Mouse (Mus musculus) liver, embryonic 14.5 days (tissue): Measurements from ENCODE around the gene Gimap3. TPM values are rescaled to one million over a fixed set of nuclear protein-coding genes. Genes with fewer than 3 reads are reported as not detected.
A peak's percentile ranks its signal among the peaks of the same experiment; 100 is the strongest.

Experiments used
- ATAC-seq: fragments of 200-750 bp; cut with Nextera tagmentation; 2 replicates; pipeline ENCODE4 v1.8.0; 2017; ENCODE audit warnings: moderate number of reproducible peaks, mild to moderate bottlenecking, moderate library complexity; ENCODE audit not compliant: insufficient read depth
- DNase-seq, 3 experiments: peaks; one replicate each; pipeline ENCODE4 v3.0.0-alpha.2; 2012 to 2013; ENCODE audit warnings: low read depth in 3 of 3, low spot score in 3 of 3
- H3K27ac ChIP-seq: fragments of 300-500 bp; sonication (generic); 2 replicates; pipeline ENCODE4 v1.5.1; 2014; ENCODE audit warnings: moderate library complexity, mild to moderate bottlenecking, control low read depth, inconsistent platforms
- H3K27me3 ChIP-seq: fragments of 300-500 bp; sonication (generic); 2 replicates; pipeline ENCODE4 v1.6.1; 2014; ENCODE audit warnings: mild to moderate bottlenecking, low read length, moderate library complexity; ENCODE audit not compliant: control insufficient read depth, insufficient read depth
- H3K36me3 ChIP-seq: fragments of 300-500 bp; sonication (generic); replicated peaks from 2 replicates; pipeline ENCODE4 v1.6.1; 2014; ENCODE audit warnings: low read depth; ENCODE audit not compliant: control insufficient read depth, insufficient read depth
- H3K4me1 ChIP-seq, 2 experiments: fragments of 200-500 bp in 1 of 2; fragments of 300-500 bp in 1 of 2; sonication (generic) in 1 of 2; replicated peaks; 2 replicates each; pipeline ENCODE4 v1.6.1; 2012 to 2014; ENCODE audit warnings: antibody characterized with exemption in 1 of 2, inconsistent platforms in 1 of 2, low read length in 1 of 2; ENCODE audit not compliant: control insufficient read depth in 2 of 2, insufficient read depth in 2 of 2
- H3K4me2 ChIP-seq: fragments of 300-500 bp; sonication (generic); 2 replicates; pipeline ENCODE4 v1.6.1; 2014; ENCODE audit warnings: low read depth, mild to moderate bottlenecking, control low read depth, moderate library complexity
- H3K4me3 ChIP-seq, 2 experiments: fragments of 200-500 bp in 1 of 2; fragments of 300-500 bp in 1 of 2; sonication (generic) in 1 of 2; 2 replicates each; pipeline ENCODE4 v1.5.1; 2012 to 2014; ENCODE audit warnings: low read depth in 2 of 2, low read length in 2 of 2, mild to moderate bottlenecking in 2 of 2, control low read depth in 1 of 2, inconsistent platforms in 1 of 2, moderate library complexity in 1 of 2; ENCODE audit not compliant: insufficient read depth in 1 of 2
- H3K9ac ChIP-seq: fragments of 300-500 bp; sonication (generic); replicated peaks from 2 replicates; pipeline ENCODE4 v1.6.1; 2014; ENCODE audit warnings: mild to moderate bottlenecking, control low read depth, moderate library complexity
- H3K9me3 ChIP-seq: fragments of 300-500 bp; sonication (generic); 2 replicates; pipeline ENCODE4 v1.6.1; 2016; ENCODE audit warnings: low read length, mixed read lengths; ENCODE audit not compliant: control insufficient read depth
- CTCF ChIP-seq: IDR thresholded peaks from 2 replicates; pipeline ENCODE4 v1.5.1; 2016; ENCODE audit warnings: antibody characterized with exemption, low read depth, control low read depth
- EP300 ChIP-seq: IDR thresholded peaks from 2 replicates; pipeline ENCODE4 v1.6.1; 2016; ENCODE audit warnings: antibody characterized with exemption, low read depth
- WGBS: fragments of 180-500 bp; shearing (Covaris S2); extraction: QIAGEN DNeasy Blood & Tissue Kit; methylation state at CpG from one replicate; pipeline ENCODE4 v1.1.7; 2014; ENCODE audit not compliant: insufficient replicate concordance; 5-methylcytosine and 5-hydroxymethylcytosine counted together
- polyA plus RNA-seq, 2 experiments: library from polyadenylated mRNA; depleted of rRNA in 1 of 2; stranded (reverse) in 1 of 2; unstranded in 1 of 2; fragments of >200 nt; fragmentation: Nextera tagmentation in 1 of 2; extraction: Ambion mirVana in 1 of 2; gene quantifications; 2 replicates each; pipeline versions ENCODE4 v1.2.1 to v1.2.3; 2012 to 2014

Gimap3 gene
- polyA plus RNA-seq, 2 experiments: 0.06 TPM; not detected in 1

DNA sequence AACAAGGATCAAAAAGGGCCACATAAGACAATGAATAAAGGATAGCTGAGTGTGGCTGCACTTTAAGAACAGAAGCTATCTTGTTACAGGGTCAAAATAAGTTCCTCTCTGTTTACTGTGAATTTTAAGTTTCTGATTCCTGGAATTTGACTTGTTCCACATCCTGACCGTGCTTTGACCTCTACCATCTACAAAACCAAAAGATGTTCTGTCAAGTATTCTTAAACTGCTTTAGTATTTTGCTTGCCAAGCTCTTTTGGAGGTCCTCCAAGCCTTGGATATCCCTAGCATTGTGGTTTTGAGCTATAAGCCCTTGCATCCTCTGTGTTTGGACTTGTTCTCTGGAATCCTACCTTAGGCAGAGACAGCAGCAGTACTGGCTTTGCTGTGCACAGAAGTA lies 14.5 kb upstream of the Gimap3 start:
- 33% methylated on average over 1 of the region's 1 CpGs for WGBS
- TF ChIP-seq CTCF: no peak
- no peak for TF ChIP-seq EP300
- H3K9ac ChIP-seq: no peak overlapping the region
- no peak for DNase-seq
- no peaks in the 10 kb centered on the region for H3K36me3 ChIP-seq
- no peak overlapping the region for H3K4me3 ChIP-seq
- H3K4me1 ChIP-seq: no peaks in the 10 kb centered on the region
- H3K27ac ChIP-seq: no peak overlapping the region
- no peak overlapping the region for H3K4me2 ChIP-seq
- H3K9me3 ChIP-seq: no peaks in the 10 kb centered on the region
- H3K27me3 ChIP-seq: no peaks in the 10 kb centered on the region
- no peak for ATAC-seq

DNA sequence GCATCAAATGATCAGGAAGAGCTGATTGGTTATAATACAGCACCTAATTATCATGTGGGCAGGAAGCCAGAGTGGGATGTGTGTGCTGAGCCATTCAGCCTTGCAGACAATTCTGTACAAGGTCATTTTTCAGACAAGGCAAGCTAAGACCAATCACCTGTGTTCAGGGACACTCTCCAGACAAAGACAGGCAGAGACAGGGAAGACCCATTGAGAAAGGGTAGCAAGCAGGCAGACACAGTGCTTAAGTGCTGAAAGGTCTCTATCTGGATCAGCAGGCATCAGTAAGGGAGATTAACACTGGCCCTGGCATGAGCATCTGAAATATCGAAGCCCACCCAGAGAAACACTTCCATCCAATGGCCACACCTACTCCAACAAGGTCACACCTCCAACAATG lies 13.8 kb upstream of the Gimap3 start:
- Histone ChIP-seq H3K4me1 (no peaks in the 10 kb centered on the region), H3K9me3 (no peaks in the 10 kb centered on the region), H3K9ac (no peak overlapping the region), H3K4me3 (no peak overlapping the region), H3K27me3 (no peaks in the 10 kb centered on the region), H3K4me2 (no peak overlapping the region), H3K36me3 (no peaks in the 10 kb centered on the region), H3K27ac (no peak overlapping the region)
- TF ChIP-seq EP300 (no peak), CTCF (no peak)
- 54% methylated on average over 1 of the region's 1 CpGs for WGBS
- ATAC-seq (no peak), DNase-seq (no peak)

DNA sequence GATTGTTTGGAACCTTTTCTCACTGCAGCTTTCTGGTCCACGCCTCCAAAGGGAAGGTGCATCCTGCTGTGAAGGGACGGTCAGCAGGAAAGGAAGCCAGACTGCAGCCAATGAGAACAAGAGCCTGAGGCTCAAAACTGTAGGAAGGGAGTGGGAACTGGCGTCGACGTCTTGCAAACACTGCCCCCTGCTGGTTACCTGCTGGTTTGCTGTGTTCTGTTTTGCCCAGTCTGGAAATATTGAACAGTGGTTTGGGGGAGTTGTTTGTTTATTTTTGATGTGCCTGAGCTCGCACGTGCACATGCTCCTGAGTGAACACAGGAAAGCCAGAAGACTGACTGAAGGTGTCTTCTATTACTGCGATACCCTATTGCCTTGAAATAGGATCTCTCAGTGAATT lies 1.4 kb upstream of the Gimap3 start:
- Histone ChIP-seq H3K4me3 (no peak overlapping the region), H3K9ac (no peak overlapping the region), H3K4me1 (peaks cover 0 to 5% of the 10 kb centered on the region in 2 experiments; a peak in 1 of 4 replicates), H3K27me3 (no peaks in the 10 kb centered on the region), H3K36me3 (no peaks in the 10 kb centered on the region), H3K27ac (no peak overlapping the region), H3K9me3 (no peaks in the 10 kb centered on the region), H3K4me2 (no peak overlapping the region)
- ATAC-seq: no peak
- 5% methylated on average over 8 of the region's 8 CpGs for WGBS
- peak; percentile 4 to 18 (median 16) for DNase-seq
- TF ChIP-seq CTCF (peak; percentile 87), EP300 (no peak)

DNA sequence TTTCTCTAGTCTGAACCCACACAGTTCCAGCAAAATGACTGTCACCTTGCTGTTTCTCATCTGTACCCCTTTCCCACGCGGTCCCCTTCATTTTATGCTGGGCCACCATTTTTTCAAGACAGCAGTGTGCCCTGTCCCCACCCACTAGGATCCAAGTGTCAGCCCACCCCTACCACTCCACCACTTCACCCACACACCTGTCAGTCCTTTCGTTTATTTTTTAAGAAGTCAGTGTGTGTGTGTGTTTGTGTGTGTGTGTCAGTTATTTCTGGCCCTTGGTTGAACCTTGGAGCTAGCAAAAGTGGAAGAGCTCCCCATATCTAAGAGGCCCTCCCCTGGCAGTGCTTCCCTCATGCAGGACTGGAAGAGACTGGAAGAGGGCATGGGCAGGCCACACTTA lies 1.7 kb downstream of the Gimap3 start:
- Histone ChIP-seq H3K9me3 (no peaks in the 10 kb centered on the region), H3K9ac (no peak overlapping the region), H3K27me3 (no peaks in the 10 kb centered on the region), H3K4me2 (no peak overlapping the region), H3K4me1 (peaks cover 0 to 5% of the 10 kb centered on the region in 2 experiments; a peak in 1 of 4 replicates), H3K27ac (no peak overlapping the region), H3K4me3 (no peak overlapping the region), H3K36me3 (no peaks in the 10 kb centered on the region)
- ATAC-seq (no peak), DNase-seq (no peak)
- TF ChIP-seq CTCF (no peak), EP300 (no peak)
- WGBS: 67% methylated on average over 3 of the region's 3 CpGs

DNA sequence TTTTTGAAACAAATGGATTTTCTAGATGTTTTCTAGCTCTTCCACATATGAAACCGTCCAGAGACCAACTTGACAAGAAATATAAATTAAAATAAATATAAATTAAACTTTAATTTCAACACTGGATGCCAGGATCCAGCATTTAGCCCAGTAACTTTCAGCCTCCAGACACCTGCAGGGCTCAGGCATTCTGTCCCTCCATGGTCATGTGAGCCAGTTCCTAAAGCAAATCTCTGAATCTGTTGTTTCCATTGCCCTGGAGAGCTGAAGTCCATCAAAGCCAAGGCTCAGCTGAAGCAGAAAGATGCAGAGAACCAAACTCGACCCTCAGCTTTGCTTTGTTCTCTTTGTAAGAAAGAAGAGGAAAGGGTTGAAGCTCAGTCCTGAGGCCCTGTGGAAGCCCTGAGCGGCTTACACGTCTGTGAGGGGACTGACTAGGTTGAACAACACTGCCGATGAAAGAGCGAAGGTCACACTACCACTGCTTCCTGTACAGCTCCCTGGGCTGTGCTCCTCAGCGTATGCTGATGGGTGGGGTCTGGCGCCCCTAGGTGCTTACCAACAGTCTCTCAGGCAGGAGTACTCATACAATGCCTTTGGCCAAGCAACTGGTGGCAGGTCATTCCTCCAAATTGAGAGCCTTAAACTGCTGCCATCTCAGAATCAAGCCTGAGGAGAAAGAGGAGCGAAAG lies 2.3 kb downstream of the Gimap3 start:
- no peak for ATAC-seq
- Histone ChIP-seq H3K9me3 (no peaks in the 10 kb centered on the region), H3K4me1 (peaks cover 0 to 5% of the 10 kb centered on the region in 2 experiments; a peak in 1 of 4 replicates), H3K36me3 (no peaks in the 10 kb centered on the region), H3K27ac (no peak overlapping the region), H3K4me3 (no peak overlapping the region), H3K27me3 (no peaks in the 10 kb centered on the region), H3K4me2 (no peak overlapping the region), H3K9ac (no peak overlapping the region)
- 34% methylated on average over 9 of the region's 9 CpGs for WGBS
- no peak for TF ChIP-seq CTCF
- no peak for TF ChIP-seq EP300
- no peak for DNase-seq
